Mouse (Mus musculus): ENCODE results near the gene Gabrg1. TPM values are rescaled to one million over a fixed set of nuclear protein-coding genes. Genes with fewer than 3 reads are reported as not detected.

Gene Gabrg1
- polyA plus RNA-seq (2021; fragmentation: Nextera tagmentation): 16.1 and 24.3 TPM in 2 replicates
- long read RNA-seq, experiment 1, full-length matches to known transcripts: 272 of 298 reads
- long read RNA-seq, experiment 1, partial matches to known transcripts: 6 of 298 reads
- long read RNA-seq, experiment 1, other reads (novel, unspliced or antisense): 20 of 298 reads
- long read RNA-seq, experiment 2, full-length matches to known transcripts: 19 of 28 reads
- long read RNA-seq, experiment 2, partial matches to known transcripts: 3 of 28 reads
- long read RNA-seq, experiment 2, other reads (novel, unspliced or antisense): 6 of 28 reads

DNA sequence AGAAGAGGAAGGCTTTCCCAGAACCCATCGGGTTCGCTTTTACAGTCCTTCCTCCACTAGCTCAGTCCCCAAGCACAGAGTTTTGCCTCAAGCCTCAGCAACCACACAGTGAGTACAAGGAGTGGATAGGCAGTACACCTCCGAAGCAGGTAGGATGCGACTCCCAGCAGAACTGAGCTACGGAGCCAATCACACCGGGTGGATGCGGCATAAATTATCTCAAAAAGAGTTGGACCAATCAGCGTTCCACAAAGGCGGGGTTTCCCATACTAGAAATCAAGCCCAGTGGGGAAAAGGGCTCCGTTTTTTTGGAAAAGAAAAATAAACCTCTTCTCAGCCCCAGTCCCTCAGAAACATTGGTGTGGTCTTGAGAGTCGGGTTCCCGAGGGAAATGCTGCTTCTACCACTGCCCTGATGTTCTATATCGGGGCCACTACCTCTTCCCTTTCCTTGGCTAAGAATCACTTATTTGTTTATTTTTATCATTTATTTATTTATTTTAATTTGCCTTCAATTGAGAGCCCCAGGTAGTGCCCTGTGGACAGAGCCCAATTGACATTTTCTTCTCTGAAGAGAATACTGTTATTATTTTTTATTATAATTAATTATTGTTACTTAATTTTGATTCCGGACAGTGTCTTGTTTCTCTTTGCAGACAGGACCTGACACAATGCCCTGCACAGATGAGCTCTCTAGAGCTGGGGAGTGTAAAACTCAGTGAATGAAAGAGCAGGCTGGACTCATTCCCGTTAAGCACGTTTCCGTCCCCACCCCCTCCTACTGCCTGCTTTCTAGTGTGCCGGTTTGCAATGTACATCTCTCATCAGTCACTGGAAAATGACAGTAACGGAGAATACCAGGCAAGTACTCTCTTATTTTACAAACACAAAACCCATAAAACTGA is at the start of gene Gabrg1:
Gene Gabrg1 (minus strand): TSS at position 426 of the 904 bp plus-strand sequence.

